Mouse (Mus musculus): ENCODE results near the gene Sh3pxd2a. TPM values are rescaled to one million over a fixed set of nuclear protein-coding genes. Genes with fewer than 3 reads are reported as not detected.

Sh3pxd2a gene
- total and polyA plus RNA-seq, 3 experiments, result 3.9 to 11.3 TPM; not detected in 1

- TF ChIP-seq TAL1 (IDR thresholded peaks at IDR 0.05; ENCODE audit: low read length), result no peak
- no peak for TF ChIP-seq TCF12 (IDR thresholded peaks at IDR 0.05; ENCODE audit: low read depth, low read length)
- no peak for TF ChIP-seq MYC (IDR thresholded peaks at IDR 0.05; ENCODE audit: low read depth, low read length)
- no peak for TF ChIP-seq POLR2AphosphoS2 (IDR thresholded peaks at IDR 0.05; ENCODE audit: low read length)
- no peak for TF ChIP-seq MAFK (IDR thresholded peaks at IDR 0.05; ENCODE audit: borderline replicate concordance, low read depth, low read length)
- no peak for TF ChIP-seq ZC3H11A (IDR thresholded peaks at IDR 0.05; ENCODE audit: low read depth, low read length)
- no peak for TF ChIP-seq CTCF (IDR thresholded peaks at IDR 0.05 in 2 of 3, conservative IDR thresholded peaks at IDR 0.05 in 1 of 3; ENCODE audit: control insufficient read depth in 1 of 3, insufficient read depth in 1 of 3, low read depth in 2 of 3, low read length in 3 of 3, poor library complexity in 1 of 3, severe bottlenecking in 1 of 3)
- TF ChIP-seq MAX (IDR thresholded peaks at IDR 0.05; ENCODE audit: low read length), result no peak
- no peak for TF ChIP-seq POLR2A (IDR thresholded peaks at IDR 0.05; ENCODE audit: control insufficient read depth in 1 of 2, insufficient read depth in 1 of 2, low read depth in 1 of 2, low read length in 2 of 2, poor library complexity in 1 of 2)
- no peak for TF ChIP-seq ZNF384 (IDR thresholded peaks at IDR 0.05; ENCODE audit: low read depth, low read length)
- TF ChIP-seq ETS1 (IDR thresholded peaks at IDR 0.05; ENCODE audit: low read depth, low read length), result no peak
- no peak for TF ChIP-seq MXI1 (IDR thresholded peaks at IDR 0.05; ENCODE audit: low read depth, low read length)
- no peak for TF ChIP-seq TBP (IDR thresholded peaks at IDR 0.05; ENCODE audit: low read depth, low read length)
- TF ChIP-seq SMC3 (IDR thresholded peaks at IDR 0.05; ENCODE audit: low read depth, low read length), result no peak
- no peak for TF ChIP-seq UBTF (IDR thresholded peaks at IDR 0.05; ENCODE audit: borderline replicate concordance, insufficient read depth, low read depth, low read length)
- TF ChIP-seq E2F4 (IDR thresholded peaks at IDR 0.05; ENCODE audit: borderline replicate concordance, low read depth, low read length), result no peak
- no peak for TF ChIP-seq ZKSCAN1 (IDR thresholded peaks at IDR 0.05; ENCODE audit: low read depth, low read length)
- no peak for TF ChIP-seq RAD21 (IDR thresholded peaks at IDR 0.05; ENCODE audit: low read depth, low read length)
- Histone ChIP-seq H3K27ac (ENCODE audit: control insufficient read depth, low read depth, low read length) (no peak overlapping the region), H3K9ac (ENCODE audit: control insufficient read depth, low read depth, low read length, poor library complexity, severe bottlenecking) (no peak overlapping the region), H3K79me2 (ENCODE audit: control insufficient read depth, insufficient read depth, low read length, poor library complexity) (no peaks in the 10 kb centered on the region), H3K4me3 (ENCODE audit: control insufficient read depth in 1 of 2, insufficient read depth in 1 of 2, low read depth in 2 of 2, low read length in 2 of 2) (no peak overlapping the region), H3K9me3 (replicated peaks; ENCODE audit: insufficient read depth, low read length) (no peaks in the 10 kb centered on the region), H3K27me3 (ENCODE audit: control insufficient read depth in 1 of 2, insufficient read depth in 2 of 2, low read length in 2 of 2) (no peaks in the 10 kb centered on the region), H3K4me1 (ENCODE audit: control insufficient read depth in 1 of 2, insufficient read depth in 2 of 2, low read length in 2 of 2) (no peaks in the 10 kb centered on the region), H3K36me3 (ENCODE audit: control insufficient read depth in 1 of 2, insufficient read depth in 2 of 2, low read length in 2 of 2) (no peaks in the 10 kb centered on the region)
- no peak for DNase-seq (ENCODE audit: low read depth, low spot score)
These were observed 231.1 kb downstream of the Sh3pxd2a start for GRCm38 (mm10) chr19:47233087-47233486.

GRCm38 (mm10) chr19:47232077-47232865 is 231.9 kb downstream of the Sh3pxd2a start:
- no peak overlapping the region for H3K9ac ChIP-seq (ENCODE audit: control insufficient read depth, low read depth, low read length, poor library complexity, severe bottlenecking)
- no peak overlapping the region for H3K4me3 ChIP-seq (ENCODE audit: control insufficient read depth in 1 of 2, insufficient read depth in 1 of 2, low read depth in 2 of 2, low read length in 2 of 2)
- no peaks in the 10 kb centered on the region for H3K27me3 ChIP-seq (ENCODE audit: control insufficient read depth in 1 of 2, insufficient read depth in 2 of 2, low read length in 2 of 2)
- TF ChIP-seq USF2 (IDR thresholded peaks at IDR 0.05; ENCODE audit: borderline replicate concordance in 1 of 2, insufficient read depth in 1 of 2, low read depth in 1 of 2, low read length in 2 of 2) (no peak), HCFC1 (IDR thresholded peaks at IDR 0.05; ENCODE audit: low read depth, low read length) (no peak), CTCF (IDR thresholded peaks at IDR 0.05 in 2 of 3, conservative IDR thresholded peaks at IDR 0.05 in 1 of 3; ENCODE audit: control insufficient read depth in 1 of 3, insufficient read depth in 1 of 3, low read depth in 2 of 3, low read length in 3 of 3, poor library complexity in 1 of 3, severe bottlenecking in 1 of 3) (no peak), ZMIZ1 (IDR thresholded peaks at IDR 0.05; ENCODE audit: low read depth, low read length) (no peak), GATA1 (IDR thresholded peaks at IDR 0.05; ENCODE audit: low read depth, low read length) (no peak), MEF2A (IDR thresholded peaks at IDR 0.05; ENCODE audit: extremely low read depth, insufficient replicate concordance, low read depth, low read length, poor library complexity, severe bottlenecking) (no peak), SMC3 (IDR thresholded peaks at IDR 0.05; ENCODE audit: low read depth, low read length) (no peak), RCOR1 (IDR thresholded peaks at IDR 0.05; ENCODE audit: low read depth, low read length) (no peak), ZNF384 (IDR thresholded peaks at IDR 0.05; ENCODE audit: low read depth, low read length) (no peak), CHD1 (IDR thresholded peaks at IDR 0.05; ENCODE audit: low read depth, low read length) (no peak), POLR2AphosphoS5 (IDR thresholded peaks at IDR 0.05; ENCODE audit: borderline replicate concordance, low read depth, low read length) (no peak), USF1 (IDR thresholded peaks at IDR 0.05; ENCODE audit: low read depth, low read length) (no peak), GABPA (IDR thresholded peaks at IDR 0.05; ENCODE audit: low read depth, low read length) (no peak)
- no peaks in the 10 kb centered on the region for H3K36me3 ChIP-seq (ENCODE audit: control insufficient read depth in 1 of 2, insufficient read depth in 2 of 2, low read length in 2 of 2)
- H3K79me2 ChIP-seq (ENCODE audit: control insufficient read depth, insufficient read depth, low read length, poor library complexity), result no peaks in the 10 kb centered on the region
- no peaks in the 10 kb centered on the region for H3K9me3 ChIP-seq (replicated peaks; ENCODE audit: insufficient read depth, low read length)
- H3K27ac ChIP-seq (ENCODE audit: control insufficient read depth, low read depth, low read length), result no peak overlapping the region
- no peak for DNase-seq (ENCODE audit: low read depth, low spot score)
- no peaks in the 10 kb centered on the region for H3K4me1 ChIP-seq (ENCODE audit: control insufficient read depth in 1 of 2, insufficient read depth in 2 of 2, low read length in 2 of 2)
